Mouse (Mus musculus): ENCODE data around the gene Vsig10. TPM values are rescaled to one million over a fixed set of nuclear protein-coding genes. Genes with fewer than 3 reads are reported as not detected.
A peak's percentile ranks its signal among the peaks of the same experiment; 100 is the strongest.

Vsig10 gene
- polyA plus RNA-seq, 1 experiment from 2014 or later, result 8.1 TPM

DNA sequence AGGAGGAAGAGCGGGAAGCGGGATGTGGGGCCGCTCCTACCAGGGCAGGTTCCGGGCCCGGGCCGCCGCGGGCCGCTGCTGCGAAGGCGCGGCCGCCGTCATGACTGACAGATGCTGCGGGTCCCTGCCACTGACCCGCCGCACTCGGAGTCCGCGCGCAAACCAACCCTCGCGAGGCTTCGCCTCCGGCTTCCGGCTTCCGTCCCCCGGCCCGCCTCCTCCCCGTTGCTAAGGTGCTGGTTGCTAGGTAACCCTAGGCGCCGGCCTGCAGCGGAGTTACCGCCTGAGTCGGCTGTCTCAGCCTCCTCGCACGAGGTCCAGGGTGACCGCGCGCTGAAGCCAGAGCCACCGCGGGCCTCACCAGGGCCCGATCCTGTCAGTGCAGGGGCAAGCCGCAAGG, 70.0 kb downstream of the Vsig10 start, which contains the start of gene Rfc5:
Gene Rfc5, minus strand, starts transcription at position 171 of the 400 bp plus-strand sequence.
- WGBS, result under 1% methylated on average over 44 of the region's 44 CpGs
- Histone ChIP-seq H3K4me2 (peak within 1 kb of the TSS; percentile 88), H3K4me1 (peaks cover 16% of the 10 kb centered on the region), H3K27me3 (replicated peaks) (no peaks in the 10 kb centered on the region), H3K27ac (replicated peaks) (peak within 1 kb of the TSS; percentile 60; the same call in 1 of the 2 replicates), H3K4me3 (peak within 1 kb of the TSS; percentile 84), H3K36me3 (peaks cover 29% of the 10 kb centered on the region), H3K9ac (peak within 1 kb of the TSS; percentile 91), H3K9me3 (peaks cover 16% of the 10 kb centered on the region)
- ATAC-seq (ENCODE audit: extremely low read depth, insufficient number of reproducible peaks, low FRiP score, low TSS enrichment), result peak; percentile 85

DNA sequence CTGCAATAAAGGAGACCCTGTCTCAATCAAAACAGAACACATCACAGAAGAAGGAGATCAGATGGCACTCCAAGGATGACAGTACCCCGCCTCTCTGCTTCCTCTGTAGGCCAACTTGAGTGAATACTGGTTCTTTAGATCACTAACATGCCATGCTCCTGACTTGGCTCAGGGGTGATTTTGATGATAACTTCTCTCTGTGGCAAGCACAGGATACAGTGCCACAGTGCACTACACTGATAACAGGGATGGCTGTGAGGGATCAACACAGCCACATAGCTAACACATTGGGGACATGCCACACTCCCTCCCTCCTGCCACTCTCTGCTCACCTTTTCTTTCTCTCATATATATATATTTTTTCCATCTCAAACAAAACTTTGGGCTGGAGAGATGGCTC, 72.0 kb downstream of the Vsig10 start:
- Histone ChIP-seq H3K27ac (replicated peaks) (no peak overlapping the region), H3K36me3 (peaks cover 9% of the 10 kb centered on the region), H3K27me3 (replicated peaks) (no peaks in the 10 kb centered on the region), H3K9ac (no peak overlapping the region), H3K4me1 (peaks cover 16% of the 10 kb centered on the region), H3K4me2 (no peak overlapping the region), H3K4me3 (no peak overlapping the region), H3K9me3 (peaks cover 16% of the 10 kb centered on the region)
- 72% methylated on average over 1 of the region's 1 CpGs for WGBS
- no peak for ATAC-seq (ENCODE audit: extremely low read depth, insufficient number of reproducible peaks, low FRiP score, low TSS enrichment)

GRCm38 (mm10) chr5:117395834-117396233, 77.0 kb downstream of the Vsig10 start:
- Histone ChIP-seq H3K9ac (no peak overlapping the region), H3K4me2 (no peak overlapping the region), H3K27ac (replicated peaks) (no peak overlapping the region), H3K36me3 (no peaks in the 10 kb centered on the region), H3K4me3 (no peak overlapping the region), H3K27me3 (replicated peaks) (no peaks in the 10 kb centered on the region), H3K4me1 (no peaks in the 10 kb centered on the region), H3K9me3 (peaks cover 16% of the 10 kb centered on the region)
- ATAC-seq (ENCODE audit: extremely low read depth, insufficient number of reproducible peaks, low FRiP score, low TSS enrichment), result no peak
- WGBS, result 72% methylated on average over 5 of the region's 5 CpGs

DNA sequence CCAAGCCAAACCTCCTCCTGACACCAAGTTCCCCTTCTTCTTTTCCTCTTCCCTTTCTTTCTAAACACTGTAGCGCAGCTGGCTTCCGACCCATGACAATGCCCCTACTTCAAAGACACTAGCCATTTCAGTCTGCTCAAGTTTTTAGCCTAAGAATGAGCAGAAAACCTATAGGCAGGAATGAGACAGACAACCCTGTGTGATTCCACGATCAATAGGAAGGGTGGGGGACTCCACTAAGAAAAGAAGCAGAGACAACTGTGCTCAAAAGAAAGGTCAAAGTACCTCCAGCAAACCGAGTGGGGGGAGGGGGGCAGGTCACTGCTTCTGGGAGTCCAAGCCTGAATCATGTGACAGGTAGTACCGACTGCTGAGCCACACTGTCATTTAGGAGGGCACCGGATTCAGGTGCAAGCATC, 77.7 kb downstream of the Vsig10 start:
- 66% methylated on average over 6 of the region's 6 CpGs for WGBS
- no peaks in the 10 kb centered on the region for H3K4me1 ChIP-seq
- no peak overlapping the region for H3K4me3 ChIP-seq

GRCm38 (mm10) chr5:117397371-117397770, 78.5 kb downstream of the Vsig10 start:
- no peak overlapping the region for H3K9ac ChIP-seq
- no peaks in the 10 kb centered on the region for H3K27me3 ChIP-seq (replicated peaks)
- H3K4me2 ChIP-seq, result no peak overlapping the region
- H3K9me3 ChIP-seq, result peaks cover 8% of the 10 kb centered on the region; the same call in 1 of the 2 replicates
- H3K4me1 ChIP-seq, result no peaks in the 10 kb centered on the region
- no peak overlapping the region for H3K27ac ChIP-seq (replicated peaks)
- WGBS, result 73% methylated on average over 6 of the region's 6 CpGs
- H3K4me3 ChIP-seq, result no peak overlapping the region
- H3K36me3 ChIP-seq, result no peaks in the 10 kb centered on the region
- ATAC-seq (ENCODE audit: extremely low read depth, insufficient number of reproducible peaks, low FRiP score, low TSS enrichment), result no peak

More for the DNA sequence above, 77.7 kb downstream of the Vsig10 start:
- Histone ChIP-seq H3K36me3 (no peaks in the 10 kb centered on the region), H3K9ac (no peak overlapping the region), H3K27me3 (replicated peaks) (no peaks in the 10 kb centered on the region), H3K9me3 (peaks cover 14% of the 10 kb centered on the region), H3K4me2 (no peak overlapping the region), H3K27ac (replicated peaks) (no peak overlapping the region)
- ATAC-seq (ENCODE audit: extremely low read depth, insufficient number of reproducible peaks, low FRiP score, low TSS enrichment), result no peak

DNA sequence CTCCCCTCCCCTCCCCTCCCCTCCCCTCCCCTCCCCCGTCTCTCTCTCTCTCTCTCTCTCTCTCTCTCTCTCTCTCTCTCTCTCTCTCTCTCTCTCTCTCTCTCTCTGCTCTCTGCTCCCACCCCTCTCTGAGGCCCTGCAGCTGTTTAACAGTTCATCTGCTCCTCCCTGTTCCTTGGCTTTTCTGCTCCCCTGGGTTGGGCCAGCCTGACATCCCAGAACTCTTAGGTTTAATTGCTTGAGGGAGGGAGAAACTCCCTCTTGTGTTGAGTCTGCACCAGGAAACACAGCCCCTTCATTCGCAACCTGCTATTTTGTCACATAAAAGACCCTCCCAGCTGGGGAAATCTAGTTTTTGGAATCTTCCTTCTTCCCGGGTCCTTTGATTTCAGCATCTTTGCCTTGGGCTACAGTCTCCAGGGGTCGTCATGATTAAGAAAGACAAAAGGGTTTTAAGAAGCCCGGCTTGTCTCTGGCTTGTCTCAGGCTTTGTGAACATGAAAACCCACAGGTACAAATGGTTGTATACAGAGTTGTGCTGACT, 79.2 kb downstream of the Vsig10 start:
- Histone ChIP-seq H3K4me2 (no peak overlapping the region), H3K27me3 (replicated peaks) (no peaks in the 10 kb centered on the region), H3K36me3 (no peaks in the 10 kb centered on the region), H3K4me1 (no peaks in the 10 kb centered on the region), H3K27ac (replicated peaks) (no peak overlapping the region), H3K4me3 (no peak overlapping the region), H3K9ac (no peak overlapping the region), H3K9me3 (peaks cover 4% of the 10 kb centered on the region; the same call in 1 of the 2 replicates)
- WGBS, result 51% methylated on average over 4 of the region's 5 CpGs
- ATAC-seq (ENCODE audit: extremely low read depth, insufficient number of reproducible peaks, low FRiP score, low TSS enrichment), result no peak

DNA sequence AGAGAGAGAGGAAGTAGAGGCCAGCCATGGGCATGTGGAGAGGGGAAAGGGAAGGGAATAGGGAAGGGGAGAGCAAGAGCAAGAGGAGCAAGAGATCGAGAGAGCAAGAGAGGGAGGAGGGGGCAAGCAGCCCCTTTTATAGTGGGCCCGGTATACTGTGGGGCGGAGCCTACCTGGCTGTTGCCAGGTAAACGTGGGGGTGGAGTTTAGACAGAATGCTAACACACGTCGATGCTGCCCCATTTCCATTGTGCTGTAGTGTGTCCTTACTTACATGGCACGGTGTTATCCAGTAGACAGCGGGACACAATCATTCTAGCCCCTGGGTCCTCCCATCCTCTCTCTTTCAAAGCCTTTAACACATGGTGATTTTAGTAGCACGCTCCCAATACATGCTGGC, 80.4 kb downstream of the Vsig10 start:
- Histone ChIP-seq H3K9ac (no peak overlapping the region), H3K27me3 (replicated peaks) (no peaks in the 10 kb centered on the region), H3K9me3 (no peaks in the 10 kb centered on the region), H3K4me2 (no peak overlapping the region), H3K4me3 (no peak overlapping the region), H3K4me1 (no peaks in the 10 kb centered on the region), H3K27ac (replicated peaks) (no peak overlapping the region), H3K36me3 (no peaks in the 10 kb centered on the region)
- 69% methylated on average over 9 of the region's 9 CpGs for WGBS
- no peak for ATAC-seq (ENCODE audit: extremely low read depth, insufficient number of reproducible peaks, low FRiP score, low TSS enrichment)

DNA sequence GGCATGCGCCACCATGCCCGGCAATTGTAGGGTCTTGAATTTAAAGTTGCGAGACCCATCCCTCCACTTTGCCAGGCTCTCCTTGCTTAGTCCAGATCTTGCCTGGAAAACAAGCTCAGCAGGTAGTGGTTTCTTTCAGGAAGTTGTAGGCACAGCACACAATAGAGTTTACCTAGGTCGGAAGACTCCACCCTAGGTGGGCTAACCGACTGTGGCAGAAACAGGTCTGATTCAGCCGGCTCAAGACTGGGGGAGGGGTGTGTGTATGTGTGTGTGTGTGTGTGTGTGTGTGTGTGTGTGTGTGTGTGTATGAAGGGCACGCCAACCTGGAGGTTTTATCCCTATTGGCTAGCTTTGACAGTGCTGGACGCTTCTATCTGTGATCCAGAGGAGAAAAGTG, 84.7 kb downstream of the Vsig10 start:
- Histone ChIP-seq H3K4me1 (no peaks in the 10 kb centered on the region), H3K4me3 (no peak overlapping the region), H3K27ac (replicated peaks) (no peak overlapping the region), H3K36me3 (no peaks in the 10 kb centered on the region), H3K27me3 (replicated peaks) (no peaks in the 10 kb centered on the region), H3K4me2 (no peak overlapping the region), H3K9me3 (no peaks in the 10 kb centered on the region), H3K9ac (no peak overlapping the region)
- 84% methylated on average over 8 of the region's 8 CpGs for WGBS
- no peak for ATAC-seq (ENCODE audit: extremely low read depth, insufficient number of reproducible peaks, low FRiP score, low TSS enrichment)

Other genes with a start within 250 kb of the Vsig10 start
- gene Suds3, start 203.0 kb upstream of the Vsig10 start, polyA plus RNA-seq (2015; fragmentation: Nextera tagmentation; extraction: Ambion mirVana), result 49.1 and 49.3 TPM in 2 replicates
- gene Taok3, start 199.0 kb upstream of the Vsig10 start, polyA plus RNA-seq (2015; fragmentation: Nextera tagmentation; extraction: Ambion mirVana), result 8.5 and 10.8 TPM in 2 replicates
- 576 and 649 TPM in 2 replicates for gene Pebp1, start 31.5 kb upstream of the Vsig10 start, polyA plus RNA-seq (2015; fragmentation: Nextera tagmentation; extraction: Ambion mirVana)
- 74.2 and 79.3 TPM in 2 replicates for gene Wsb2, start 38.2 kb downstream of the Vsig10 start, polyA plus RNA-seq (2015; fragmentation: Nextera tagmentation; extraction: Ambion mirVana)
- 64.3 and 67.7 TPM in 2 replicates for gene Rfc5, start 70.0 kb downstream of the Vsig10 start, polyA plus RNA-seq (2015; fragmentation: Nextera tagmentation; extraction: Ambion mirVana)
- 0.07 and 0.13 TPM in 2 replicates for gene Ksr2, start 94.9 kb downstream of the Vsig10 start, polyA plus RNA-seq (2015; fragmentation: Nextera tagmentation; extraction: Ambion mirVana)

Data from heart, embryonic 13.5 days (tissue).